Mouse (Mus musculus) liver, embryonic 13.5 days (tissue): ENCODE measurements around the gene Vps26c. TPM values are rescaled to one million over a fixed set of nuclear protein-coding genes. Genes with fewer than 3 reads are reported as not detected.

Experiments
- ATAC-seq: fragments of 200-750 bp; cut with Nextera tagmentation; 2 replicates; pipeline ENCODE4 v1.8.0; 2017; ENCODE audit warnings: low read depth, mild to moderate bottlenecking, moderate number of reproducible peaks, moderate library complexity
- DNase-seq: peaks from one replicate; pipeline ENCODE4 v3.0.0; 2022
- H3K27ac ChIP-seq: fragments of 300-500 bp; sonication (generic); 2 replicates; pipeline ENCODE4 v1.5.1; 2015; ENCODE audit warnings: moderate library complexity, mild to moderate bottlenecking, inconsistent platforms
- H3K27me3 ChIP-seq: fragments of 300-500 bp; sonication (generic); 2 replicates; pipeline ENCODE4 v1.6.1; 2015; ENCODE audit warnings: mild to moderate bottlenecking, inconsistent platforms
- H3K36me3 ChIP-seq: fragments of 300-500 bp; sonication (generic); 2 replicates; pipeline ENCODE4 v1.6.1; 2015; ENCODE audit warnings: mild to moderate bottlenecking, inconsistent platforms
- H3K4me1 ChIP-seq: fragments of 300-500 bp; sonication (generic); replicated peaks from 2 replicates; pipeline ENCODE4 v1.6.1; 2015; ENCODE audit warnings: inconsistent platforms
- H3K4me2 ChIP-seq: fragments of 300-500 bp; sonication (generic); 2 replicates; pipeline ENCODE4 v1.6.1; 2015; ENCODE audit warnings: inconsistent platforms, mild to moderate bottlenecking, moderate library complexity
- H3K4me3 ChIP-seq: fragments of 300-500 bp; sonication (generic); replicated peaks from 2 replicates; pipeline ENCODE4 v1.5.1; 2015; ENCODE audit warnings: mild to moderate bottlenecking, inconsistent platforms
- H3K9ac ChIP-seq: fragments of 300-500 bp; sonication (generic); 2 replicates; pipeline ENCODE4 v1.6.1; 2015; ENCODE audit warnings: mild to moderate bottlenecking, inconsistent platforms
- H3K9me3 ChIP-seq: fragments of 300-500 bp; sonication (generic); replicated peaks from 2 replicates; pipeline ENCODE4 v1.6.1; 2016; ENCODE audit warnings: inconsistent platforms
- WGBS: fragments of 180-500 bp; shearing (Covaris S2); methylation state at CpG from one replicate; pipeline ENCODE4 v1.1.7; 2015; ENCODE audit not compliant: insufficient replicate concordance; 5-methylcytosine and 5-hydroxymethylcytosine counted together
- polyA plus RNA-seq: library from polyadenylated mRNA; unstranded; fragments of >200 nt; fragmentation: Nextera tagmentation; extraction: Ambion mirVana; gene quantifications from 2 replicates; pipeline ENCODE4 v1.2.1, GENCODE M21; 2015

The Vps26c gene
- polyA plus RNA-seq, 1 experiment from 2014 or later, result 22.2 TPM

DNA sequence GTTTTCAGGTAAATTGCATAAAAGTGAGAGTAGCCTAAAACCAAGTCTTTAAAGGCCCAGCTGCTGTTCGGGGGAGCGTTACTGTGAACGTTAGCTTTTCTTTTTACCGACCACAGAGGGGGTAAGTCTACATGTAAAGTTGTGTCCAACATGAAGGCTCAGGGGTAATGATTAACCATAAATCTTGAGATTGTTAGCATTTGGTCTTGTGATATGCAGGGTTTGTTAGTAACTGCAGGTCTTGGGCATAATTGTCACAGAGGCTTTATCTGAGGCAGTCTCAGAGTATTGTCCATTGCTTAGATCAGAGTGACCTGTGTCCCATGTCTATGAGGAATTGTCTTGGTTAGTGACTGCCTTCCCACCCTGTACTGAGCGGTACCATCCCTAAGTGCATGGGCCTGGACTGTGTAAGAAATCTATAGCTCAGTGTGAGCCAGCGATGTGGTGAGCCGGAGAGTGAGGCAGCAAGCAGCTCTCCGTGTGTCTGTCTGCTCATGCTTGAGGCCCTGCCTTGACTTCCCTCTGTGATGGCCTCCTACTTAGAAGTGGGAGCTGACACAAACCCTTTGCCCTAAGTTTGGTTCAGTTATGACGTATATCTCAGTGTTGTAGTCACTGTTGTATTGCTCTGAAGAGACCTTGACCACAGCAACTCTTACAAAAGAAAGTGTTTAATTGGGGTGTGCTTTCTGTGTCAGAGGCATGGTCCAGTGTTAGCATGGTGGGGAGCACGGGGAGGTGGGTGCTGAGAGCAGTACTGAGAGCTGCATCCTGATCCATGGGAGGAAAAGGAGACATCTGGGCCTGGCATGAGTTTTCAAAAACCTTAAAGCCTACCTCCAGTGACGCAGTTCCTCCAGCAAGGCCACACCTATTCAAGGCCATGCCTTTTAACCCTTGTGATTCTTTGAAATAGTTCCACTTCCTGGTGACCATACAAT lies 74.8 kb downstream of the Vps26c start:
- ATAC-seq (no peak), DNase-seq (no peak)
- 79% methylated on average over 11 of the region's 11 CpGs for WGBS
- no peak overlapping the region for H3K4me3 ChIP-seq
- H3K36me3 ChIP-seq, result peaks cover 65% of the 10 kb centered on the region
- no peak overlapping the region for H3K27ac ChIP-seq
- no peak overlapping the region for H3K4me2 ChIP-seq
- H3K9ac ChIP-seq, result no peak overlapping the region
- H3K9me3 ChIP-seq, result no peaks in the 10 kb centered on the region
- peaks cover 5% of the 10 kb centered on the region; the same call in 1 of the 2 replicates for H3K4me1 ChIP-seq
- no peaks in the 10 kb centered on the region for H3K27me3 ChIP-seq

DNA sequence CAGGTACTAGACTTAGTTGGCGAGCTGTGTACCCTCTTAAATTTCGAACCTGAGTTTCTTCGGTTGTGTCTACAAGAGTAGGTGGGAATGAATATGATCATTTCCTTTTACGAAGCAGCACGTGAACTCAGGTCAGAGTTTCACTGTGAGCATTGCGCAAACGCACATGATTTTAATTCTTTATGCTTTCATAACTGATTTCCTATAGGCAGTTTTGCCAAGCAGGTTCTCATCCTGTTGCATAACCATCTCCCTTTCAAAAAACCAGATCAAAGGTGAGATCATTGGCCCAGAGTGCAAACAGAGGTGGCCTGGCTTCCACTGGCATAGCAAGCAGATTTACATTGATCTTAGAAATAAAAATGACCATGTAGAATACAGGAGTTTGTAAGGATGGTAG lies 77.0 kb downstream of the Vps26c start:
- ATAC-seq, result no peak
- no peak for DNase-seq
- no peak overlapping the region for H3K4me2 ChIP-seq
- peaks cover 5% of the 10 kb centered on the region; the same call in 1 of the 2 replicates for H3K4me1 ChIP-seq
- H3K9me3 ChIP-seq, result no peaks in the 10 kb centered on the region
- H3K4me3 ChIP-seq, result no peak overlapping the region
- WGBS, result 84% methylated on average over 7 of the region's 7 CpGs
- no peak overlapping the region for H3K9ac ChIP-seq
- peak overlapping the region; percentile 27; the same call in 1 of the 2 replicates for H3K27ac ChIP-seq
- peaks cover 54% of the 10 kb centered on the region for H3K36me3 ChIP-seq
- no peaks in the 10 kb centered on the region for H3K27me3 ChIP-seq

DNA sequence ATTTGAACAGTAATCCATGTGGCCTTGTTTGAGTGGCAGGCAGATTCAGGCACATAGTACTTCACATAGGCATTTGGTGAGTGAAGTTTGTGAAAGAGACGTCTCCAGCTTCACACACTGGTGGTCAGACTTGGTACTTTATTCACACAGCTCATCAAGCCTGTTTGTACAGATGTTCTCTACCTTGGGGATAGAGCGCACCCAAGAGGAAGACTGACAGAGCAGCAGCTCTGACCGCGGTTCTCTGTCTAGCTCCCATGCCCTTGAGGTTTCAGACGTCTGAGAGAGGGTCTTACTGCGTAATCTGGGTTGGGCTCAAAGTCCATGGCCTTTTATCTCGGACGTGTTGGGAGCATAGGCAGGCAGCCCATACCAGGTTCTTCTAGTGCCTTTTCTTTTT lies 77.5 kb downstream of the Vps26c start:
- no peaks in the 10 kb centered on the region for H3K9me3 ChIP-seq
- no peak overlapping the region for H3K4me3 ChIP-seq
- no peak overlapping the region for H3K4me2 ChIP-seq
- peaks cover 51% of the 10 kb centered on the region for H3K36me3 ChIP-seq
- no peaks in the 10 kb centered on the region for H3K27me3 ChIP-seq
- H3K4me1 ChIP-seq, result peaks cover 5% of the 10 kb centered on the region; the same call in 1 of the 2 replicates
- DNase-seq (no peak), ATAC-seq (peak; percentile 20; the same call in 1 of the 2 replicates)
- 68% methylated on average over 8 of the region's 8 CpGs for WGBS
- H3K9ac ChIP-seq, result no peak overlapping the region
- peak overlapping the region; percentile 27; the same call in 1 of the 2 replicates for H3K27ac ChIP-seq

Other genes starting within 250 kb of the Vps26c start
- 2.5 and 2.9 TPM in 2 replicates for gene Hlcs, start 213.3 kb downstream of the Vps26c start, polyA plus RNA-seq
- 1.5 and 1.7 TPM in 2 replicates for gene Ripply3, start 198.4 kb downstream of the Vps26c start, polyA plus RNA-seq
- 29.6 and 31.9 TPM in 2 replicates for gene Ttc3, start 156.2 kb downstream of the Vps26c start, polyA plus RNA-seq
- 55.5 and 58.3 TPM in 2 replicates for gene Pigp, start 155.0 kb downstream of the Vps26c start, polyA plus RNA-seq
- 5.2 and 5.3 TPM in 2 replicates for gene Dyrk1a, start 43.2 kb upstream of the Vps26c start, polyA plus RNA-seq